Mouse (Mus musculus) forebrain, embryonic 12.5 days (tissue): ENCODE data around the gene Ier5l. TPM values are rescaled to one million over a fixed set of nuclear protein-coding genes. Genes with fewer than 3 reads are reported as not detected.
A peak's percentile ranks its signal among the peaks of the same experiment; 100 is the strongest.

Experiments used
- ATAC-seq: fragments of 200-750 bp; cut with Nextera tagmentation; 2 replicates; pipeline ENCODE4 v1.8.0; 2017; ENCODE audit warnings: moderate TSS enrichment; ENCODE audit not compliant: low FRiP score
- H3K27ac ChIP-seq: fragments of 300-500 bp; sonication (generic); 2 replicates; pipeline ENCODE4 v1.5.1; 2016; ENCODE audit warnings: mild to moderate bottlenecking
- H3K27me3 ChIP-seq: fragments of 300-500 bp; sonication (generic); 2 replicates; pipeline ENCODE4 v1.6.1; 2016; ENCODE audit warnings: mild to moderate bottlenecking
- H3K36me3 ChIP-seq: fragments of 300-500 bp; sonication (generic); replicated peaks from 2 replicates; pipeline ENCODE4 v1.6.1; 2016; ENCODE audit warnings: mild to moderate bottlenecking
- H3K4me1 ChIP-seq: fragments of 300-500 bp; sonication (generic); 2 replicates; pipeline ENCODE4 v1.6.1; 2016
- H3K4me2 ChIP-seq: fragments of 300-500 bp; sonication (generic); 2 replicates; pipeline ENCODE4 v1.6.1; 2016; ENCODE audit warnings: mild to moderate bottlenecking, moderate library complexity
- H3K4me3 ChIP-seq: fragments of 300-500 bp; sonication (generic); replicated peaks from 2 replicates; pipeline ENCODE4 v1.5.1; 2016; ENCODE audit warnings: mild to moderate bottlenecking
- H3K9ac ChIP-seq: fragments of 300-500 bp; sonication (generic); 2 replicates; pipeline ENCODE4 v1.6.1; 2016; ENCODE audit warnings: mild to moderate bottlenecking
- H3K9me3 ChIP-seq: fragments of 300-500 bp; sonication (generic); 2 replicates; pipeline ENCODE4 v1.6.1; 2016
- WGBS: fragments of 180-500 bp; shearing (Covaris S2); methylation state at CpG from one replicate; pipeline ENCODE4 v1.1.7; 2016; 5-methylcytosine and 5-hydroxymethylcytosine counted together
- polyA plus RNA-seq: library from polyadenylated mRNA; unstranded; fragments of >200 nt; fragmentation: Nextera tagmentation; extraction: Ambion mirVana; gene quantifications from 2 replicates; pipeline ENCODE4 v1.2.1, GENCODE M21; 2016

The Ier5l gene
- polyA plus RNA-seq, 1 experiment from 2014 or later: 2.7 TPM

GRCm38 (mm10) chr2:30478526-30478925, 4.5 kb upstream of the Ier5l start:
- Histone ChIP-seq H3K4me1 (peaks cover 10% of the 10 kb centered on the region), H3K9ac (no peak overlapping the region), H3K4me3 (no peak overlapping the region), H3K4me2 (no peak overlapping the region), H3K27ac (no peak overlapping the region), H3K9me3 (no peaks in the 10 kb centered on the region), H3K27me3 (peaks cover 8% of the 10 kb centered on the region; the same call in 1 of the 2 replicates), H3K36me3 (no peaks in the 10 kb centered on the region)
- 90% methylated on average over 1 of the region's 1 CpGs for WGBS
- no peak for ATAC-seq

DNA sequence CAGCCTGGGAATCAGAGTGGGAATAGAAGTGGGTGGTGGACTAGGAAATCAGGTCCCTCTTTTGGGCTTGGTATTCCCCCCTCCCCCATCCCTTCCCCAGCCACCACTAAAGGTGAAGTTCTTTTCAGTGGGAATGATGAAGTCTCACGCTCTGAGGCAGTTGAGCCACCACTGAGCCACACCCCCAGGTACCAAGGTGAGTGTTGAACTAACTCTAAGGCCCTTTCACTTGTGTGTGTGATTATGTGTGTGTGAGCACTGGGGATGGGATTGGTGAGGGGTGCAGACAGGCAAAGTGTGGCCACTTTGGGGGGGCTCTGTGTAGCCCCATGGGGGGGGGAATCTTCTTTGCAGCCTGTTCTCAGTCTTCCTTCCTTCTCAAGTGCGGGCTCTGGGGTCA, 2.2 kb upstream of the Ier5l start:
- 83% methylated on average over 2 of the region's 2 CpGs for WGBS
- ATAC-seq: no peak

DNA sequence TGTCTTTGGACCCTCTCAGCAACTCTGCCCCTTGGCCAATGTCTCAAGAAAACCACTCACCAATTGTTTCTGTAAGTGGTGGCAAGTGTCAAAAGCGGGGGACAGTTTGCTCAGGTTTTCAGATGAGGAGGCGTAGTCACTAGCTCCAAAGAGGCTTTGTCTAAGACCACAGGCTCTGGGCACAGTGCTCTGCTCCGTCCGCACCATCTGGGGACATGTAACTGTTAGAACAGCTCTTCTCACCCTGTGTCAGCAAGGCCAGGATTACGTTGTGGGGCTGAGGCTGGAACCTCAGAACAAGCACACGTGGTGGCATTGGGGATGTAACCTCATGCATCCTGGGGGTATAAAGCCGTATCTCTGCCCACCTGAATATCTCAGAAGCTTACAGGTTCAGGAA, 1.4 kb upstream of the Ier5l start:
- 83% methylated on average over 7 of the region's 7 CpGs for WGBS
- H3K4me1 ChIP-seq: peaks cover 24% of the 10 kb centered on the region
- no peak overlapping the region for H3K9ac ChIP-seq
- 0 out of 2 replicates have a peak overlapping the region, but pooled peaks have one; percentile 96 for H3K4me2 ChIP-seq
- ATAC-seq: no peak
- H3K27ac ChIP-seq: no peak overlapping the region
- no peaks in the 10 kb centered on the region for H3K9me3 ChIP-seq
- no peak overlapping the region for H3K4me3 ChIP-seq
- H3K27me3 ChIP-seq: peaks cover 8% of the 10 kb centered on the region; the same call in 1 of the 2 replicates
- no peaks in the 10 kb centered on the region for H3K36me3 ChIP-seq

More for the DNA sequence above, 2.2 kb upstream of the Ier5l start:
- H3K9me3 ChIP-seq: no peaks in the 10 kb centered on the region
- no peak overlapping the region for H3K4me3 ChIP-seq
- H3K27me3 ChIP-seq: peaks cover 8% of the 10 kb centered on the region; the same call in 1 of the 2 replicates
- H3K4me1 ChIP-seq: peaks cover 17% of the 10 kb centered on the region
- no peak overlapping the region for H3K4me2 ChIP-seq
- no peak overlapping the region for H3K27ac ChIP-seq
- no peak overlapping the region for H3K9ac ChIP-seq
- no peaks in the 10 kb centered on the region for H3K36me3 ChIP-seq

- H3K27ac ChIP-seq: no peak overlapping the region
- peak overlapping the region; percentile 49; the same call in 1 of the 2 replicates for H3K9ac ChIP-seq
- H3K4me2 ChIP-seq: peak overlapping the region; percentile 96
- no peak for ATAC-seq
- no peaks in the 10 kb centered on the region for H3K36me3 ChIP-seq
- peaks cover 30% of the 10 kb centered on the region for H3K4me1 ChIP-seq
- H3K4me3 ChIP-seq: peak overlapping the region; percentile 93
- WGBS: 22% methylated on average over 4 of the region's 4 CpGs
- H3K9me3 ChIP-seq: no peaks in the 10 kb centered on the region
- peaks cover 8% of the 10 kb centered on the region; the same call in 1 of the 2 replicates for H3K27me3 ChIP-seq
Observed at GRCm38 (mm10) chr2:30474776-30475175, 757 bp upstream of the Ier5l start.

GRCm38 (mm10) chr2:30473431-30474031, 488 bp downstream of the Ier5l start:
- H3K4me2 ChIP-seq: peak overlapping the region; percentile 96
- WGBS: under 1% methylated on average over 71 of the region's 80 CpGs
- peaks cover 38% of the 10 kb centered on the region for H3K4me1 ChIP-seq
- no peaks in the 10 kb centered on the region for H3K36me3 ChIP-seq
- H3K27me3 ChIP-seq: peaks cover 14% of the 10 kb centered on the region
- H3K9me3 ChIP-seq: no peaks in the 10 kb centered on the region
- peak overlapping the region; percentile 93 for H3K4me3 ChIP-seq
- H3K27ac ChIP-seq: peak overlapping the region; percentile 95
- ATAC-seq: peak; percentile 24
- H3K9ac ChIP-seq: peak overlapping the region; percentile 95

GRCm38 (mm10) chr2:30472731-30473351, 1.2 kb downstream of the Ier5l start:
- Histone ChIP-seq H3K27me3 (peaks cover 20% of the 10 kb centered on the region), H3K4me1 (peaks cover 41% of the 10 kb centered on the region)
- under 1% methylated on average over 54 of the region's 60 CpGs for WGBS

DNA sequence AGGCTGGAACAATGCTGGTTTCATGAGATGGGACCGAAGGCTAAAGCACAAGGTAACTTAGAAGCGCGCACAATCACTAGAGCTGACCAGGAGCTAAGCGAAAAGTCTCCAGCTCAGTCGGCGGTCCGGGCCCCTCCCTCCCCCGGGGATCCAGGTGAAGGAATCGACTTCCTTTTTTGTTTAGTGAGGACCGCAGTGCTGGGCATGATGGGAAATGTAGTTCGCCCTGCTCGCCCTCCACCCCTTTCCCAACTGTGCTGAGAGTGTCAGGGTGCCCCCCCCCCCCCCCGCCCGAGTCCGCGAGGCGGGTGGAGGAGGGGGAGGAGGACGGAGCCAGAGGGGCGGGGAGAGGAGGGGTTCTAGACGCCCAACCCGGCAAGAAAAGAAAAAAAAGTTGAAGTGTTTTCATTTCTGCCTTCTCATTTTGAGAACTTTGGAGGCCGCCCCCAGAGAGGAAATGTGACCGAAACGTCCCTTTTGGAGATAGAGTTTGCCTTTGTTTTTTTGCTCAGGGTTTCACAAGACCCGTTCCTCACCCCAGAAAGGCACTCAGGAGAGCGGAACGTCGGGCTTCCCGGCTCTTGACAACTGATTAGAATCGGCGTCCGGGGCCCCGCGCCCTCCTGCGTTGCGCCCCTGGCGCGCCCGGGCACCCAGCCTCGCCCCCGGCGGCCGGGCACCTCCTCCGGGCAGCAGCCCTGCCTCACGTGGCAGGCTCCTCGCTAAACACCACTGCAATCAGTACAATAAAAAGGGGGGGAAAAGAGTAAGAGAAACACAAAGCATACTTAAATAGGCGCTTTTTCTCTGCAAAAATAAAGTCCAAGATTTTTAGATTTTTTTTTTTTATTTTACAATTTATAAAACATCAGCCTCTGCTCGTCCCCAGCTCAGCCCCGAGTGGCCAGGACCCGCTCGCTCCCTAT, 2.0 kb downstream of the Ier5l start:
- Histone ChIP-seq H3K4me2 (peak overlapping the region; percentile 96), H3K9me3 (no peaks in the 10 kb centered on the region), H3K9ac (peak overlapping the region; percentile 95), H3K27ac (peak overlapping the region; percentile 95), H3K4me1 (peaks cover 41% of the 10 kb centered on the region), H3K27me3 (peaks cover 20% of the 10 kb centered on the region), H3K4me3 (peak overlapping the region; percentile 93), H3K36me3 (no peaks in the 10 kb centered on the region)
- WGBS: under 1% methylated on average over 43 of the region's 51 CpGs
- peak; percentile 9; the same call in 1 of the 2 replicates for ATAC-seq

More at GRCm38 (mm10) chr2:30472731-30473351, 1.2 kb downstream of the Ier5l start:
- H3K4me2 ChIP-seq: peak overlapping the region; percentile 96
- peak overlapping the region; percentile 95 for H3K9ac ChIP-seq
- ATAC-seq: no peak
- no peaks in the 10 kb centered on the region for H3K36me3 ChIP-seq
- H3K9me3 ChIP-seq: no peaks in the 10 kb centered on the region
- peak overlapping the region; percentile 93 for H3K4me3 ChIP-seq
- H3K27ac ChIP-seq: peak overlapping the region; percentile 95

DNA sequence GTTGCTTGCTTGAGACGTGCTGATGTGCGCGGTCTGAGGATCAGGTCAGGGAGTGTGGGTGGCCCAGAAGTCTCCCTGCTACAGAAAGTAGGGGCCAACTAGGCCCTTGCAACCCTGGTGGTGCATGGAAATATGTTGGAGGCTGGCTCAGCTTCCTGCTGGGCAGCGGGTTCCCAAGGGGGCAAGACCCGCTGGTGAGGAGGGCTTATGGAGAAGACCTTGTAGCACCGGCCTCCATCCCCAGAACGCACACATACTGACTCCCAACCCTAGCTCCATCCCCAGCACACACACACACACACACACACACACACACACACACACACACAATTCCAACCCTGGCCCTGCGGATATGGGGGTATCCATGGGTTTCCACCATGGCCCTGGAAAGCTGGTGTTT, 3.0 kb downstream of the Ier5l start:
- Histone ChIP-seq H3K9me3 (no peaks in the 10 kb centered on the region), H3K4me1 (peaks cover 41% of the 10 kb centered on the region), H3K4me3 (peak overlapping the region; percentile 93), H3K36me3 (no peaks in the 10 kb centered on the region), H3K4me2 (peak overlapping the region; percentile 96), H3K9ac (peak overlapping the region; percentile 95; the same call in 1 of the 2 replicates), H3K27me3 (peaks cover 20% of the 10 kb centered on the region), H3K27ac (peak overlapping the region; percentile 95)
- ATAC-seq: no peak
- WGBS: 7% methylated on average over 8 of the region's 8 CpGs

DNA sequence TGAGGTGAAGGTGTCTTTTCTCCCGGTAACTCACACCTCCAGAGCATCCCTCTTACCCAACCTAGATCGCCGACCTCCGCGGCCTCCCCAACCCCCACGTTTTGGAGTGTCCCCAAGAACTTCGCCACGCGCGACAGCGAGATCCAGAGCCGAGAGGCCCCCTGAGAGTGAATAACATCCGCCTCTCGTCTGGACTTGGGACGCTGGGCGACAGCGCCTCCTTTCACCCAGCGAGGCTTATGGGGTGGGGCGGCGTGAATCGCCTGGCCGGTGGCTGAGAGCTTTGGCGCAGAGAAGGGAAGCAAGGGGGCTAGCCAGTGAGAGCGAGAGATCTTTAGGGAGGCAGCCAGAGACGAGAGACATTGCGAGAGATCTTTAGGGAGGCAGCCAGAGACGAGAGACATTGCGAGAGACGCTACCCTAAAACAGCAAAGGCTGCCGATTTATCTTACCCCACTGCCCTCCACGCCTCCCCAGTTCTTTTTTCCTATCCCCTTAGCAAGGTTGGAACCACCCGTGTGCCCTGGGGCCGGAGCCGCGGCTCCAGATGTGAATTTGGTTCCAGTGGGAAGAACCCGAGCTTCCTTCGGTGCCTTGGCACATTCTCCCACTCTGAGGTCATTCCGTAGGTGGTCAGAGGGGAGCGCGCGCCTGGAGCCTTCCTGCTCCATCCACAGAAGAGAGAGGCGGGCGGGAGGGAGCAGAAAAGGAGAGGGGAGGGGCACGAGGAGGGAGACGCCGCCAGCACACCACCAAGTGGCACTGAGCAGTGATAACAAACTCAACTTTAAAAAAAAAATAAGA, 3.7 kb downstream of the Ier5l start:
- 0 out of 2 replicates have a peak, but pooled peaks have one; percentile 14 for ATAC-seq
- under 1% methylated on average over 46 of the region's 46 CpGs for WGBS
- peaks cover 41% of the 10 kb centered on the region for H3K4me1 ChIP-seq

GRCm38 (mm10) chr2:30469796-30470142, 4.2 kb downstream of the Ier5l start:
- peak overlapping the region; percentile 93 for H3K4me3 ChIP-seq
- H3K9me3 ChIP-seq: no peaks in the 10 kb centered on the region
- 0% methylated on average over 19 of the region's 19 CpGs for WGBS
- peak overlapping the region; percentile 74 for H3K9ac ChIP-seq
- no peaks in the 10 kb centered on the region for H3K36me3 ChIP-seq
- peaks cover 13% of the 10 kb centered on the region for H3K27me3 ChIP-seq
- peak overlapping the region; percentile 95; the same call in 1 of the 2 replicates for H3K27ac ChIP-seq
- H3K4me2 ChIP-seq: peak overlapping the region; percentile 96
- H3K4me1 ChIP-seq: peaks cover 36% of the 10 kb centered on the region
- ATAC-seq: peak; percentile 28; the same call in 1 of the 2 replicates

More for the DNA sequence above, 3.7 kb downstream of the Ier5l start:
- Histone ChIP-seq H3K36me3 (no peaks in the 10 kb centered on the region), H3K4me3 (peak overlapping the region; percentile 93), H3K4me2 (peak overlapping the region; percentile 96), H3K9ac (peak overlapping the region; percentile 74), H3K27ac (peak overlapping the region; percentile 95), H3K27me3 (peaks cover 16% of the 10 kb centered on the region), H3K9me3 (no peaks in the 10 kb centered on the region)

GRCm38 (mm10) chr2:30469009-30469408, 5.0 kb downstream of the Ier5l start:
- WGBS: 46% methylated on average over 6 of the region's 6 CpGs
- peaks cover 13% of the 10 kb centered on the region for H3K27me3 ChIP-seq
- no peak overlapping the region for H3K27ac ChIP-seq
- ATAC-seq: no peak
- H3K4me2 ChIP-seq: peak overlapping the region; percentile 96
- peak overlapping the region; percentile 74 for H3K9ac ChIP-seq
- no peaks in the 10 kb centered on the region for H3K36me3 ChIP-seq
- peaks cover 33% of the 10 kb centered on the region for H3K4me1 ChIP-seq
- peak overlapping the region; percentile 93 for H3K4me3 ChIP-seq
- no peaks in the 10 kb centered on the region for H3K9me3 ChIP-seq
